Comparison of ENCODE assay signal across 8 mouse cellular contexts in genomic region chr8:123924719-123925118, GRCm38 (mm10). TPM values are rescaled to one million over a fixed set of nuclear protein-coding genes. Genes with fewer than 3 reads are reported as not detected.
DNase-seq lines count a peak whose midpoint lies in the region; ATAC-seq lines count a peak whose summit lies in the region.

No protein-coding gene starts in this region.

- no peaks in the 10 kb centered on the region for H3K9me3 ChIP-seq in hindbrain, embryonic 15.5 days

- peak; percentile 97 for DNase-seq in NIH3T3 (ENCODE audit: low read depth)
- DNase-seq in cerebellum, adult 9-11 months = peak; percentile 89
- DNase-seq in frontal cortex, postnatal 10 days (ENCODE audit: low spot score in 2 of 2) = peak; percentile 82 to 83
- peak; percentile 72 for DNase-seq in layer of hippocampus, postnatal 36 days
- DNase-seq in lung, postnatal 4 days = peak; percentile 83 to 88
- DNase-seq in right cerebral cortex, adult 18-20 months = peak; percentile 88
- peak; percentile 28 for DNase-seq in urinary bladder, postnatal 10 days (ENCODE audit: low spot score)

- H3K4me3 ChIP-seq in hindbrain, embryonic 15.5 days = no peak overlapping the region

- no peak overlapping the region for H3K9ac ChIP-seq in hindbrain, embryonic 15.5 days

- H3K27ac ChIP-seq in hindbrain, embryonic 15.5 days (replicated peaks) = no peak overlapping the region

- H3K27me3 ChIP-seq in hindbrain, embryonic 15.5 days = no peaks in the 10 kb centered on the region

- no peak overlapping the region for H3K4me2 ChIP-seq in hindbrain, embryonic 15.5 days

- 16% methylated on average over 2 of the region's 2 CpGs for WGBS in hindbrain, embryonic 15.5 days

- peaks cover 47% of the 10 kb centered on the region for H3K36me3 ChIP-seq in hindbrain, embryonic 15.5 days

- peak; percentile 79 for ATAC-seq in hindbrain, embryonic 15.5 days (ENCODE audit: low FRiP score, low read depth)

- H3K4me1 ChIP-seq in hindbrain, embryonic 15.5 days (replicated peaks) = no peaks in the 10 kb centered on the region

RNA-seq across cellular contexts. Expression of gene Nup133, which starts 24.3 kb away (rescaled TPM):
- 21.3 and 21.9 TPM in 2 replicates for polyA plus RNA-seq in hindbrain, embryonic 15.5 days (2015; fragmentation: Nextera tagmentation; extraction: Ambion mirVana)
- total RNA-seq in layer of hippocampus, postnatal 36 days (2021) = 10 to 100 TPM; 21.8 to 22.2 TPM

RNA-seq across cellular contexts. Expression of gene Acta1, which starts 30.2 kb away (rescaled TPM):
- polyA plus RNA-seq in hindbrain, embryonic 15.5 days (2015; fragmentation: Nextera tagmentation; extraction: Ambion mirVana) = 8.0 and 10.5 TPM in 2 replicates
- 1 to 10 TPM; 6.4 to 7.6 TPM for total RNA-seq in layer of hippocampus, postnatal 36 days (2021)

RNA-seq across cellular contexts. Expression of gene Abcb10, which starts 58.2 kb away (rescaled TPM):
- 14.9 and 15.2 TPM in 2 replicates for polyA plus RNA-seq in hindbrain, embryonic 15.5 days (2015; fragmentation: Nextera tagmentation; extraction: Ambion mirVana)
- 10 to 100 TPM; 18.5 to 18.8 TPM for total RNA-seq in layer of hippocampus, postnatal 36 days (2021)

Comparison
In these comparisons a context has a peak if more than half of its experiments do, and no peak if none do; other contexts are left out.
1. DNase-seq: peak in every context shown above with its lines; median percentile 97 in NIH3T3; 89 in cerebellum, adult 9-11 months; 88 in right cerebral cortex, adult 18-20 months; 86 in lung, postnatal 4 days; 82 in frontal cortex, postnatal 10 days; 72 in layer of hippocampus, postnatal 36 days; 28 in urinary bladder, postnatal 10 days.